Mouse (Mus musculus) neural tube, embryonic 11.5 days (tissue): ENCODE data around the gene 1110012L19Rik. TPM values are rescaled to one million over a fixed set of nuclear protein-coding genes. Genes with fewer than 3 reads are reported as not detected.
A peak's percentile ranks its signal among the peaks of the same experiment; 100 is the strongest.
"Not testable (repeated sequence)": the region's sequence is repeated elsewhere in the genome, so short reads cannot be mapped to it uniquely, and the experiment has no call there.

Experiments
- ATAC-seq: fragments of 200-750 bp; cut with Nextera tagmentation; 2 replicates; pipeline ENCODE4 v1.8.0; 2017; ENCODE audit warnings: moderate number of reproducible peaks, mild to moderate bottlenecking, moderate TSS enrichment, moderate library complexity; ENCODE audit not compliant: insufficient read depth, low FRiP score, low TSS enrichment
- DNase-seq: peaks from one replicate; pipeline ENCODE4 v3.0.0-alpha.2; 2015; ENCODE audit warnings: low spot score
- H3K27ac ChIP-seq: fragments of 300-500 bp; sonication (generic); 2 replicates; pipeline ENCODE4 v1.5.1; 2014; ENCODE audit warnings: low read depth, mild to moderate bottlenecking, low read length
- H3K27me3 ChIP-seq: fragments of 300-500 bp; sonication (generic); 2 replicates; pipeline ENCODE4 v1.6.1; 2014; ENCODE audit warnings: mild to moderate bottlenecking, low read length, mixed read lengths; ENCODE audit not compliant: control insufficient read depth, insufficient read depth
- H3K36me3 ChIP-seq: fragments of 300-500 bp; sonication (generic); 2 replicates; pipeline ENCODE4 v1.6.1; 2014; ENCODE audit warnings: mild to moderate bottlenecking, low read length, moderate library complexity, mixed read lengths; ENCODE audit not compliant: control insufficient read depth, insufficient read depth
- H3K4me1 ChIP-seq: fragments of 300-500 bp; sonication (generic); 2 replicates; pipeline ENCODE4 v1.6.1; 2014; ENCODE audit warnings: low read length, mixed read lengths; ENCODE audit not compliant: control insufficient read depth, insufficient read depth
- H3K4me2 ChIP-seq: fragments of 300-500 bp; sonication (generic); 2 replicates; pipeline ENCODE4 v1.6.1; 2014; ENCODE audit warnings: low read depth, mild to moderate bottlenecking, moderate library complexity
- H3K4me3 ChIP-seq: fragments of 300-500 bp; sonication (generic); 2 replicates; pipeline ENCODE4 v1.5.1; 2014; ENCODE audit warnings: low read depth, low read length
- H3K9ac ChIP-seq: fragments of 300-500 bp; sonication (generic); 2 replicates; pipeline ENCODE4 v1.6.1; 2014; ENCODE audit warnings: mild to moderate bottlenecking, low read length
- H3K9me3 ChIP-seq: fragments of 300-500 bp; sonication (generic); 2 replicates; pipeline ENCODE4 v1.6.1; 2016; ENCODE audit warnings: low read length; ENCODE audit not compliant: control insufficient read depth
- WGBS: fragments of 180-500 bp; shearing (Covaris S2); extraction: QIAGEN DNeasy Blood & Tissue Kit; methylation state at CpG from one replicate; pipeline ENCODE4 v1.1.7; 2014; 5-methylcytosine and 5-hydroxymethylcytosine counted together
- polyA plus RNA-seq: library from polyadenylated mRNA; unstranded; fragments of >200 nt; fragmentation: Nextera tagmentation; extraction: Ambion mirVana; gene quantifications from 2 replicates; pipeline ENCODE4 v1.2.1, GENCODE M21; 2014

The 1110012L19Rik gene
- 26.1 and 30.0 TPM in 2 replicates for polyA plus RNA-seq

GRCm38 (mm10) chrX:70385276-70385961, at the start of gene 1110012L19Rik:
TSS of gene 1110012L19Rik (plus strand) at chrX:70385877.
- no peaks in the 10 kb centered on the region for H3K9me3 ChIP-seq
- peak within 1 kb of the TSS; percentile 46 for H3K4me2 ChIP-seq
- 11% methylated on average over 22 of the region's 22 CpGs for WGBS
- no peaks in the 10 kb centered on the region for H3K27me3 ChIP-seq
- H3K4me1 ChIP-seq: no peaks in the 10 kb centered on the region
- ATAC-seq: peak; percentile 94
- no peak within 1 kb of the TSS for H3K27ac ChIP-seq
- peak within 1 kb of the TSS; percentile 63 for H3K9ac ChIP-seq
- H3K36me3 ChIP-seq: no peaks in the 10 kb centered on the region
- peak; percentile 78 for DNase-seq
- peak within 1 kb of the TSS; percentile 47 for H3K4me3 ChIP-seq

- DNase-seq (no peak), ATAC-seq (no peak)
- Histone ChIP-seq H3K36me3 (no peaks in the 10 kb centered on the region), H3K9me3 (no peaks in the 10 kb centered on the region), H3K4me2 (no peak overlapping the region), H3K27me3 (no peaks in the 10 kb centered on the region), H3K4me1 (no peaks in the 10 kb centered on the region), H3K9ac (no peak overlapping the region), H3K27ac (no peak overlapping the region), H3K4me3 (no peak overlapping the region)
- WGBS: 87% methylated on average over 7 of the region's 7 CpGs
Observed at GRCm38 (mm10) chrX:70362985-70363384, 22.7 kb upstream of the 1110012L19Rik start.

- no peaks in the 10 kb centered on the region for H3K36me3 ChIP-seq
- H3K9me3 ChIP-seq: no peaks in the 10 kb centered on the region
- no peaks in the 10 kb centered on the region for H3K27me3 ChIP-seq
- 93% methylated on average over 5 of the region's 5 CpGs for WGBS
- no peak overlapping the region for H3K9ac ChIP-seq
- H3K4me2 ChIP-seq: peak overlapping the region; percentile 40
- no peak overlapping the region for H3K27ac ChIP-seq
- DNase-seq (no peak), ATAC-seq (no peak)
- H3K4me1 ChIP-seq: no peaks in the 10 kb centered on the region
- no peak overlapping the region for H3K4me3 ChIP-seq
Observed at GRCm38 (mm10) chrX:70363446-70363845, 22.2 kb upstream of the 1110012L19Rik start.

GRCm38 (mm10) chrX:70364202-70364601, 21.5 kb upstream of the 1110012L19Rik start:
- H3K4me2 ChIP-seq: peak overlapping the region; percentile 40
- no peaks in the 10 kb centered on the region for H3K9me3 ChIP-seq
- H3K4me1 ChIP-seq: no peaks in the 10 kb centered on the region
- no peak overlapping the region for H3K27ac ChIP-seq
- no peaks in the 10 kb centered on the region for H3K36me3 ChIP-seq
- H3K4me3 ChIP-seq: peak overlapping the region; percentile 48
- DNase-seq (no peak), ATAC-seq (no peak)
- 91% methylated on average over 1 of the region's 1 CpGs for WGBS
- no peaks in the 10 kb centered on the region for H3K27me3 ChIP-seq
- H3K9ac ChIP-seq: no peak overlapping the region; the same call in 1 of the 2 replicates

- Histone ChIP-seq H3K36me3 (no peaks in the 10 kb centered on the region), H3K9me3 (no peaks in the 10 kb centered on the region), H3K4me3 (peak within 1 kb of the TSS; percentile 48), H3K9ac (peak within 1 kb of the TSS; percentile 41), H3K4me1 (no peaks in the 10 kb centered on the region), H3K27ac (no peak within 1 kb of the TSS), H3K4me2 (peak within 1 kb of the TSS; percentile 40), H3K27me3 (no peaks in the 10 kb centered on the region)
- WGBS: 21% methylated on average over 45 of the region's 45 CpGs
- DNase-seq (peak; percentile 89), ATAC-seq (peak; percentile 96)
Observed at GRCm38 (mm10) chrX:70364661-70365613, 20.7 kb upstream of the 1110012L19Rik start, which contains the start of gene Ids. TSS of gene Ids (minus strand) at chrX:70365084.

- not testable (repeated sequence) for ATAC-seq, H3K36me3 ChIP-seq, H3K4me2 ChIP-seq, H3K27ac ChIP-seq, H3K27me3 ChIP-seq, H3K9me3 ChIP-seq, H3K9ac ChIP-seq, H3K4me3 ChIP-seq, DNase-seq, H3K4me1 ChIP-seq
- WGBS: 17% methylated on average over 1 of the region's 6 CpGs
Observed at GRCm38 (mm10) chrX:70369758-70370157, 15.9 kb upstream of the 1110012L19Rik start.

- peak; percentile 35; the same call in 1 of the 2 replicates for ATAC-seq
- H3K27me3 ChIP-seq, H3K27ac ChIP-seq, DNase-seq, H3K9me3 ChIP-seq, H3K9ac ChIP-seq, H3K36me3 ChIP-seq, H3K4me3 ChIP-seq, H3K4me1 ChIP-seq, H3K4me2 ChIP-seq: not testable (repeated sequence)
- WGBS: 69% methylated on average over 5 of the region's 6 CpGs
Observed at GRCm38 (mm10) chrX:70374469-70375110, 11.1 kb upstream of the 1110012L19Rik start.

GRCm38 (mm10) chrX:70384917-70385275, 781 bp upstream of the 1110012L19Rik start:
- Histone ChIP-seq H3K36me3 (no peaks in the 10 kb centered on the region), H3K4me3 (peak overlapping the region; percentile 47), H3K9me3 (no peaks in the 10 kb centered on the region), H3K9ac (no peak overlapping the region), H3K27me3 (no peaks in the 10 kb centered on the region), H3K4me2 (peak overlapping the region; percentile 46), H3K4me1 (no peaks in the 10 kb centered on the region), H3K27ac (no peak overlapping the region)
- DNase-seq (no peak), ATAC-seq (no peak)
- 63% methylated on average over 3 of the region's 3 CpGs for WGBS
